Comparison of ENCODE assay signal across 21 mouse cellular contexts in genomic region chr1:90834701-90835100, GRCm38 (mm10). TPM values are rescaled to one million over a fixed set of nuclear protein-coding genes. Genes with fewer than 3 reads are reported as not detected.
A peak's percentile ranks its signal among the peaks of the same experiment; 100 is the strongest.
DNase-seq lines count a peak whose midpoint lies in the region; ATAC-seq and TF ChIP-seq lines count a peak whose summit lies in the region.
"Had no signal": no experiment of that assay in that cellular context is flagged by ENCODE, and none has a peak within 500 bp of the region (broad histone marks: within the 10 kb centered on the region; RNA-seq: fewer than 3 reads in every experiment).

No protein-coding gene starts in this region.

- H3K27me3 ChIP-seq in Patski = no peaks in the 10 kb centered on the region
- no peaks in the 10 kb centered on the region for H3K27me3 ChIP-seq in limb, embryonic 15.5 days
- H3K27me3 ChIP-seq: embryonic facial prominence, embryonic 12.5 days; hindbrain, embryonic 13.5 days; kidney, embryonic 15.5 days; midbrain, embryonic 13.5 days; neural tube, embryonic 13.5 days had no signal

- H3K4me3 ChIP-seq in limb, embryonic 15.5 days = no peak overlapping the region
- H3K4me3 ChIP-seq: embryonic facial prominence, embryonic 12.5 days; hindbrain, embryonic 13.5 days; kidney, embryonic 15.5 days; midbrain, embryonic 13.5 days; neural tube, embryonic 13.5 days had no signal

- peak; percentile 89 for ATAC-seq in Patski
- no peak for ATAC-seq in limb, embryonic 15.5 days (ENCODE audit: insufficient number of reproducible peaks, low FRiP score, low TSS enrichment, low read depth)
- ATAC-seq: midbrain, embryonic 13.5 days had no signal

- no peaks in the 10 kb centered on the region for H3K36me3 ChIP-seq in limb, embryonic 15.5 days
- H3K36me3 ChIP-seq: embryonic facial prominence, embryonic 12.5 days; G1E; hindbrain, embryonic 13.5 days; kidney, embryonic 15.5 days; midbrain, embryonic 13.5 days; neural tube, embryonic 13.5 days had no signal

- no peaks in the 10 kb centered on the region for H3K9me3 ChIP-seq in limb, embryonic 15.5 days
- H3K9me3 ChIP-seq: embryonic facial prominence, embryonic 12.5 days; hindbrain, embryonic 13.5 days; kidney, embryonic 15.5 days; midbrain, embryonic 13.5 days; neural tube, embryonic 13.5 days had no signal

- H3K4me1 ChIP-seq in limb, embryonic 15.5 days = peaks cover 53% of the 10 kb centered on the region
- H3K4me1 ChIP-seq: hindbrain, embryonic 13.5 days; kidney, embryonic 15.5 days; midbrain, embryonic 13.5 days; neural tube, embryonic 13.5 days had no signal

- peak overlapping the region; percentile 67; the same call in 1 of the 2 replicates for H3K27ac ChIP-seq in limb, embryonic 15.5 days
- H3K27ac ChIP-seq: hindbrain, embryonic 13.5 days; kidney, embryonic 15.5 days; midbrain, embryonic 13.5 days; neural tube, embryonic 13.5 days had no signal

- H3K4me2 ChIP-seq in limb, embryonic 15.5 days = no peak overlapping the region
- H3K4me2 ChIP-seq: embryonic facial prominence, embryonic 12.5 days; hindbrain, embryonic 13.5 days; kidney, embryonic 15.5 days; midbrain, embryonic 13.5 days; neural tube, embryonic 13.5 days had no signal

- in situ Hi-C loops in Patski (cut with MboI; ENCODE audit: low pct_unique_long_range_greater_than_20kb) = no loop called here

- 37% methylated on average over 6 of the region's 6 CpGs for whole genome bisulfite sequencing in limb, embryonic 15.5 days

- CTCF ChIA-PET in Patski (lab: Charles Lee) = interaction anchor here (1.0 to 1.5 kb wide), 3 partner anchors 10 to 244 kb away, joined by 3 to 6 read pairs (median 3); partner anchors contain the start of gene Col6a3

- no peak for TF ChIP-seq CTCF in Patski (IDR thresholded peaks at IDR 0.05)

- DNase-seq in adrenal gland, adult 2 months = peak; percentile 12
- no peak for DNase-seq in adrenal gland, postnatal 4 days (ENCODE audit: low spot score in 2 of 2)
- peak; percentile 77 for DNase-seq in 3134 (ENCODE audit: extremely low read depth, insufficient read length, low spot score)
- DNase-seq in Patski (ENCODE audit: low read depth, low spot score) = peak; percentile 85
- no peak for DNase-seq in retina, postnatal 1 day
- DNase-seq in urinary bladder, postnatal 4 days (ENCODE audit: low spot score in 2 of 2) = no peak
- DNase-seq in thymus, postnatal 10 days (ENCODE audit: low spot score in 2 of 2) = no peak
- DNase-seq: adrenal gland, postnatal 14 days; cerebellum, adult 9-11 months; gastrocnemius, postnatal 36 days; kidney, adult 11 months; kidney, postnatal 4 days; thymus, adult 18-20 months; thymus, postnatal 4 days had no signal

- H3K9ac ChIP-seq in limb, embryonic 15.5 days = no peak overlapping the region
- H3K9ac ChIP-seq: embryonic facial prominence, embryonic 12.5 days; hindbrain, embryonic 13.5 days; kidney, embryonic 15.5 days; midbrain, embryonic 13.5 days; neural tube, embryonic 13.5 days had no signal

- POLR2A ChIA-PET in Patski (lab: Charles Lee) = interaction anchor here (0.6 kb wide), 1 partner anchor 497 kb away, joined by 3 read pairs; no protein-coding TSS in a partner anchor

RNA-seq across cellular contexts. Expression of gene Col6a3, which starts 9.1 kb away (rescaled TPM):
- total RNA-seq in adrenal gland, adult 2 months (2021) = 10 to 100 TPM; 19.8 to 29.9 TPM
- 10.6 and 12.3 TPM in 2 replicates for polyA plus RNA-seq in adrenal gland, adult 2 months (2012; rRNA removed)
- 100 to 1,000 TPM; 124 to 131 TPM for total RNA-seq in adrenal gland, postnatal 4 days (2021)
- 0.13 TPM for polyA plus RNA-seq in Patski (2021)
- polyA plus RNA-seq in limb, embryonic 15.5 days (2015; fragmentation: Nextera tagmentation; extraction: Ambion mirVana) = 183 and 219 TPM in 2 replicates
- polyA plus RNA-seq: G1E had no signal

Comparison
In these comparisons a context has a peak if more than half of its experiments do, and no peak if none do; other contexts are left out.
1. DNase-seq: peak in adrenal gland, adult 2 months (single experiment), 3134 (single experiment) and Patski (single experiment); none in adrenal gland, postnatal 4 days (0 of 2), retina, postnatal 1 day (single experiment), urinary bladder, postnatal 4 days (0 of 2) and thymus, postnatal 10 days (0 of 2).
2. RNA of gene Col6a3, which starts 9.1 kb away (polyA plus RNA-seq): 183 to 219 TPM in limb, embryonic 15.5 days; 10.6 to 12.3 TPM in adrenal gland, adult 2 months and 0.13 TPM in Patski (single experiment); every median in the first group is over 10 times any median in the second.